Mouse (Mus musculus) lung, adult 2 months (tissue): ENCODE data around the gene Mfsd12.

Source experiments
- CTCF ChIP-seq: fragments of 200-500 bp; IDR thresholded peaks from 2 replicates; pipeline ENCODE4 v1.5.1; 2011; ENCODE audit warnings: mild to moderate bottlenecking, low read length, control low read depth; ENCODE audit not compliant: insufficient read depth
- POLR2A ChIP-seq: fragments of 200-500 bp; IDR thresholded peaks from 2 replicates; pipeline ENCODE4 v1.6.1; 2011; ENCODE audit warnings: low read depth, mild to moderate bottlenecking, control low read depth, low read length, borderline replicate concordance; ENCODE audit errors: extremely low read depth

DNA sequence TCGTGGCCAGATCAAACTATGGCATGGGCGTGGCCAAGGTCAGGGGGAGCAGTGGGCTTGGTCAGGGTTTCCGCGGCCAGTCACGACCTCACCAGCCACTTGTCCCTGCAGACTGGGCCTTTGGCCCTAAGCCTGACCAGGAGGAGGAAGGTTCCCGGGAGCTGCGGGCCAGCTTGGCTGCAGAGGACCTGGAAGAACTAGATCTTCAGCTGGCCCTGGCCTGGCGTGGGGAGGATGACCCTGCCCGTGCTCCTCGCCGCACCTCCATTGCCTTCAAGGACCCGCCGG, 33.3 kb downstream of the Mfsd12 start:
- TF ChIP-seq CTCF (no peak), POLR2A (no peak)
